8 mouse cellular contexts compared by ENCODE assay signal in genomic region chr11:120795756-120796613, GRCm38 (mm10). TPM values are rescaled to one million over a fixed set of nuclear protein-coding genes. Genes with fewer than 3 reads are reported as not detected.
DNase-seq lines count a peak whose midpoint lies in the region; ATAC-seq lines count a peak whose summit lies in the region.

Gene Dus1l, minus strand, starts transcription at chr11:120796403.

- WGBS in hindbrain, embryonic 15.5 days = 3% methylated on average over 59 of the region's 59 CpGs

- H3K36me3 ChIP-seq in hindbrain, embryonic 15.5 days = peaks cover 16% of the 10 kb centered on the region

- peak; percentile 97 for DNase-seq in R1 (ENCODE audit: low read depth, low spot score)
- peak; percentile 98 to 100 for DNase-seq in cerebellum, postnatal 25 days
- DNase-seq in frontal cortex, postnatal 36 days (ENCODE audit: low spot score in 2 of 2) = peak; percentile 98 to 99
- peak; percentile 90 for DNase-seq in left cerebral cortex, adult 11 months (ENCODE audit: low spot score)
- DNase-seq in lung, postnatal 4 days = peak; percentile 97 to 99
- peak; percentile 96 for DNase-seq in retina, postnatal 7 days (ENCODE audit: low read depth, low spot score)
- DNase-seq in urinary bladder, adult 2 months (ENCODE audit: low spot score) = peak; percentile 97

- H3K27me3 ChIP-seq in hindbrain, embryonic 15.5 days = no peaks in the 10 kb centered on the region

- peak within 1 kb of the TSS; percentile 97 for H3K9ac ChIP-seq in hindbrain, embryonic 15.5 days

- peak within 1 kb of the TSS; percentile 98 for H3K4me3 ChIP-seq in hindbrain, embryonic 15.5 days

- H3K4me2 ChIP-seq in hindbrain, embryonic 15.5 days = peak within 1 kb of the TSS; percentile 98

- peak; percentile 87 for ATAC-seq in hindbrain, embryonic 15.5 days (ENCODE audit: low FRiP score, low read depth)

- H3K4me1 ChIP-seq in hindbrain, embryonic 15.5 days (replicated peaks) = peaks cover 27% of the 10 kb centered on the region

- H3K9me3 ChIP-seq in hindbrain, embryonic 15.5 days = no peaks in the 10 kb centered on the region

- H3K27ac ChIP-seq in hindbrain, embryonic 15.5 days (replicated peaks) = peak within 1 kb of the TSS; percentile 84

RNA-seq across cellular contexts. Expression of gene Dus1l, which starts in this region (rescaled TPM):
- polyA plus RNA-seq in hindbrain, embryonic 15.5 days (2015; fragmentation: Nextera tagmentation; extraction: Ambion mirVana) = 45.2 and 48.6 TPM in 2 replicates
- 36.1 and 39.1 TPM in 2 replicates for polyA plus RNA-seq in urinary bladder, adult 2 months (2012; rRNA removed)

Comparison
In these comparisons a context has a peak if more than half of its experiments do, and no peak if none do; other contexts are left out.
1. Peak in every context shown above with its lines: DNase-seq, ATAC-seq, H3K4me3 ChIP-seq and H3K27ac ChIP-seq.